Mouse (Mus musculus) liver, postnatal 0 days (tissue): ENCODE measurements around the gene Prss40.

Experiments
- CTCF ChIP-seq: sonication (generic); IDR thresholded peaks from 2 replicates; pipeline ENCODE4 v1.5.1; 2016; ENCODE audit warnings: antibody characterized with exemption, low read depth
- EP300 ChIP-seq: IDR thresholded peaks from 2 replicates; pipeline ENCODE4 v1.6.1; 2016; ENCODE audit warnings: antibody characterized with exemption, low read depth, mild to moderate bottlenecking

GRCm38 (mm10) chr1:34505970-34506551 is 54.7 kb downstream of the Prss40 start:
- TF ChIP-seq EP300, result no peak
- TF ChIP-seq CTCF, result no peak
